Mouse (Mus musculus): ENCODE results near the gene Bub1b.

The Bub1b gene

GRCm38 (mm10) chr2:118597673-118598568 is at the start of gene Bub1b:
Gene Bub1b (plus strand): TSS chr2:118598211.
- peak; percentile 94 to 96 for DNase-seq

- DNase-seq, result peak in 1 of 2 experiments; percentile 47
Observed at GRCm38 (mm10) chr2:118548421-118549221, 49.4 kb upstream of the Bub1b start.

- peak; percentile 100 for DNase-seq
Observed at GRCm38 (mm10) chr2:118549507-118550473, 48.2 kb upstream of the Bub1b start, which contains the start of gene Bmf. Gene Bmf (minus strand): TSS chr2:118549687.

GRCm38 (mm10) chr2:118551606-118552005 is 46.4 kb upstream of the Bub1b start:
- DNase-seq, result peak in 1 of 2 experiments; percentile 57

GRCm38 (mm10) chr2:118554356-118554990 is 43.5 kb upstream of the Bub1b start:
- DNase-seq, result peak; percentile 60 to 61

GRCm38 (mm10) chr2:118558426-118558825 is 39.6 kb upstream of the Bub1b start:
- DNase-seq, result no peak

GRCm38 (mm10) chr2:118562015-118562414 is 36.0 kb upstream of the Bub1b start:
- no peak for DNase-seq

- no peak for DNase-seq
Observed at GRCm38 (mm10) chr2:118562431-118562830, 35.6 kb upstream of the Bub1b start.

- no peak for DNase-seq
Observed at GRCm38 (mm10) chr2:118567179-118567578, 30.8 kb upstream of the Bub1b start.

GRCm38 (mm10) chr2:118570939-118571338 is 27.1 kb upstream of the Bub1b start:
- no peak for DNase-seq

- DNase-seq, result no peak
Observed at GRCm38 (mm10) chr2:118572183-118572836, 25.7 kb upstream of the Bub1b start.

GRCm38 (mm10) chr2:118573135-118573534 is 24.9 kb upstream of the Bub1b start:
- no peak for DNase-seq

GRCm38 (mm10) chr2:118586013-118586412 is 12.0 kb upstream of the Bub1b start:
- no peak for DNase-seq

- DNase-seq, result no peak
Observed at GRCm38 (mm10) chr2:118587686-118588085, 10.3 kb upstream of the Bub1b start.

GRCm38 (mm10) chr2:118591083-118591482 is 6.9 kb upstream of the Bub1b start:
- no peak for DNase-seq

- no peak for DNase-seq
Observed at GRCm38 (mm10) chr2:118599087-118599486, 1.1 kb downstream of the Bub1b start.

- no peak for DNase-seq
Observed at GRCm38 (mm10) chr2:118601599-118602263, 3.7 kb downstream of the Bub1b start.

GRCm38 (mm10) chr2:118604091-118604490 is 6.1 kb downstream of the Bub1b start:
- DNase-seq, result no peak

GRCm38 (mm10) chr2:118606032-118606431 is 8.0 kb downstream of the Bub1b start:
- peak; percentile 30 to 77 for DNase-seq

- DNase-seq, result peak; percentile 12 to 15
Observed at GRCm38 (mm10) chr2:118606976-118607375, 9.0 kb downstream of the Bub1b start.

- no peak for DNase-seq
Observed at GRCm38 (mm10) chr2:118618013-118618412, 20.0 kb downstream of the Bub1b start.
